In genomic region chr1:54729316-54729715, GRCm38 (mm10) we compare ENCODE assay signal across 18 mouse cellular contexts.
DNase-seq lines count a peak whose midpoint lies in the region; ATAC-seq and TF ChIP-seq lines count a peak whose summit lies in the region.
"Had no signal": no experiment of that assay in that cellular context is flagged by ENCODE, and none has a peak within 500 bp of the region (broad histone marks: within the 10 kb centered on the region; RNA-seq: fewer than 3 reads in every experiment).

No protein-coding gene starts in this region.

- TF ChIP-seq CTCF in kidney, adult 2 months (conservative IDR thresholded peaks at IDR 0.05; ENCODE audit: insufficient read depth, insufficient read length, low read depth, low read length): no peak

- DNase-seq in heart, adult 11 months: peak; percentile 95
- DNase-seq in brain, adult 2 months (ENCODE audit: low read depth, low spot score): peak; percentile 14
- DNase-seq in heart, adult 9 months (ENCODE audit: low spot score in 2 of 2): peak; percentile 44 to 66
- peak; percentile 51 for DNase-seq in lung, postnatal 25 days (ENCODE audit: low spot score)
- DNase-seq in cerebellum, adult 18-20 months: no peak
- DNase-seq in layer of hippocampus, adult 9-11 months: no peak
- DNase-seq in kidney, adult 2 months: no peak
- DNase-seq: B cell, adult 2 months; cerebellum, adult 9-10 months; kidney, adult 11 months; kidney, postnatal 36 days; thymus, postnatal 4 days had no signal

- peaks cover 31% of the 10 kb centered on the region for H3K36me3 ChIP-seq in heart, embryonic 12.5 days
- no peaks in the 10 kb centered on the region; the same call in 1 of the 2 replicates for H3K36me3 ChIP-seq in kidney, adult 2 months (ENCODE audit: control insufficient read depth, insufficient read depth, low read length)
- H3K36me3 ChIP-seq: midbrain, embryonic 15.5 days; neural tube, embryonic 12.5 days; stomach, embryonic 15.5 days had no signal

- no peak for ATAC-seq in heart, embryonic 12.5 days (ENCODE audit: insufficient number of reproducible peaks, low FRiP score)
- ATAC-seq: midbrain, embryonic 15.5 days had no signal

- no peaks in the 10 kb centered on the region for H3K9me3 ChIP-seq in heart, embryonic 12.5 days (replicated peaks)
- H3K9me3 ChIP-seq: hindbrain, embryonic 12.5 days; midbrain, embryonic 15.5 days; neural tube, embryonic 12.5 days; stomach, embryonic 15.5 days had no signal

- no peaks in the 10 kb centered on the region for H3K4me1 ChIP-seq in heart, embryonic 12.5 days (replicated peaks)
- no peaks in the 10 kb centered on the region for H3K4me1 ChIP-seq in kidney, adult 2 months (ENCODE audit: control insufficient read depth, insufficient read depth, low read length)
- H3K4me1 ChIP-seq: hindbrain, embryonic 12.5 days; neural tube, embryonic 12.5 days; stomach, embryonic 15.5 days had no signal

- TF ChIP-seq POLR2A in kidney, adult 2 months (IDR thresholded peaks at IDR 0.05; ENCODE audit: low read depth, low read length): no peak

- WGBS in heart, embryonic 12.5 days: 82% methylated on average over 5 of the region's 5 CpGs
- 93% methylated on average over 5 of the region's 5 CpGs for WGBS in kidney, adult 2 months

- H3K27ac ChIP-seq in heart, embryonic 12.5 days (ENCODE audit: poor library complexity, severe bottlenecking): no peak overlapping the region
- no peak overlapping the region for H3K27ac ChIP-seq in kidney, adult 2 months (ENCODE audit: insufficient read depth, low read depth, low read length)
- H3K27ac ChIP-seq: hindbrain, embryonic 12.5 days; left cerebral cortex, adult 2 months; midbrain, embryonic 15.5 days; neural tube, embryonic 12.5 days; stomach, embryonic 15.5 days had no signal

- no peak overlapping the region for H3K4me2 ChIP-seq in heart, embryonic 12.5 days
- H3K4me2 ChIP-seq: hindbrain, embryonic 12.5 days; midbrain, embryonic 15.5 days; neural tube, embryonic 12.5 days; stomach, embryonic 15.5 days had no signal

- H3K27me3 ChIP-seq in heart, embryonic 12.5 days (replicated peaks): no peaks in the 10 kb centered on the region
- no peaks in the 10 kb centered on the region for H3K27me3 ChIP-seq in kidney, adult 2 months (replicated peaks; ENCODE audit: control insufficient read depth, insufficient read depth, low read length)
- H3K27me3 ChIP-seq: hindbrain, embryonic 12.5 days; midbrain, embryonic 15.5 days; neural tube, embryonic 12.5 days; stomach, embryonic 15.5 days had no signal

- no peak overlapping the region for H3K9ac ChIP-seq in heart, embryonic 12.5 days
- H3K9ac ChIP-seq: hindbrain, embryonic 12.5 days; midbrain, embryonic 15.5 days; neural tube, embryonic 12.5 days; stomach, embryonic 15.5 days had no signal

- H3K4me3 ChIP-seq in heart, embryonic 12.5 days: no peak overlapping the region
- no peak overlapping the region for H3K4me3 ChIP-seq in kidney, adult 2 months (ENCODE audit: insufficient read depth, low read depth, low read length)
- H3K4me3 ChIP-seq: hindbrain, embryonic 12.5 days; left cerebral cortex, adult 2 months; midbrain, embryonic 15.5 days; neural tube, embryonic 12.5 days; stomach, embryonic 15.5 days had no signal

Comparison
In these comparisons a context has a peak if more than half of its experiments do, and no peak if none do; other contexts are left out.
1. DNase-seq: peak in heart, adult 11 months (single experiment), brain, adult 2 months (single experiment), heart, adult 9 months (2 of 2) and lung, postnatal 25 days (single experiment); none in cerebellum, adult 18-20 months (0 of 2), layer of hippocampus, adult 9-11 months (single experiment) and kidney, adult 2 months (single experiment).